Mouse (Mus musculus): ENCODE data around the gene Smim14.

GRCm38 (mm10) chr5:65422803-65423202, 114.2 kb downstream of the Smim14 start:
- TF ChIP-seq TAL1 (IDR thresholded peaks at IDR 0.05; ENCODE audit: low read length), result no peak
- TF ChIP-seq GABPA (IDR thresholded peaks at IDR 0.05; ENCODE audit: low read depth, low read length), result no peak
- no peak for TF ChIP-seq POLR2A (IDR thresholded peaks at IDR 0.05; ENCODE audit: control insufficient read depth in 1 of 2, insufficient read depth in 1 of 2, low read depth in 1 of 2, low read length in 2 of 2, poor library complexity in 1 of 2)
- no peak for TF ChIP-seq MAZ (IDR thresholded peaks at IDR 0.05; ENCODE audit: low read depth, low read length)
- no peak for TF ChIP-seq KAT2A (conservative IDR thresholded peaks at IDR 0.05; ENCODE audit: low read depth, low read length)
- TF ChIP-seq SMC3 (IDR thresholded peaks at IDR 0.05; ENCODE audit: low read depth, low read length), result no peak
- no peak for TF ChIP-seq JUND (IDR thresholded peaks at IDR 0.05; ENCODE audit: low read depth, low read length)
